Mouse (Mus musculus) kidney, embryonic 14.5 days (tissue): ENCODE measurements around the gene Ereg. TPM values are rescaled to one million over a fixed set of nuclear protein-coding genes. Genes with fewer than 3 reads are reported as not detected.

Experiments
- ATAC-seq: fragments of 200-750 bp; cut with Nextera tagmentation; 2 replicates; pipeline ENCODE4 v1.8.0; 2017; ENCODE audit warnings: moderate number of reproducible peaks, mild to moderate bottlenecking, moderate TSS enrichment, moderate library complexity; ENCODE audit not compliant: low FRiP score, low TSS enrichment
- H3K27ac ChIP-seq: fragments of 300-500 bp; sonication (generic); 2 replicates; pipeline ENCODE4 v1.5.1; 2014; ENCODE audit warnings: low read depth, mild to moderate bottlenecking, low read length, moderate library complexity, mixed read lengths
- H3K27me3 ChIP-seq: fragments of 300-500 bp; sonication (generic); 2 replicates; pipeline ENCODE4 v1.6.1; 2014; ENCODE audit warnings: mild to moderate bottlenecking, low read length; ENCODE audit not compliant: control insufficient read depth, insufficient read depth
- H3K36me3 ChIP-seq: fragments of 300-500 bp; sonication (generic); 2 replicates; pipeline ENCODE4 v1.6.1; 2014; ENCODE audit warnings: low read length, mixed read lengths; ENCODE audit not compliant: control insufficient read depth, insufficient read depth
- H3K4me1 ChIP-seq: fragments of 300-500 bp; sonication (generic); 2 replicates; pipeline ENCODE4 v1.6.1; 2014; ENCODE audit warnings: low read length, mixed read lengths; ENCODE audit not compliant: control insufficient read depth, insufficient read depth
- H3K4me2 ChIP-seq: fragments of 300-500 bp; sonication (generic); replicated peaks from 2 replicates; pipeline ENCODE4 v1.6.1; 2014; ENCODE audit warnings: low read depth, mild to moderate bottlenecking, low read length
- H3K4me3 ChIP-seq: fragments of 300-500 bp; sonication (generic); 2 replicates; pipeline ENCODE4 v1.5.1; 2014; ENCODE audit warnings: mild to moderate bottlenecking, low read length
- H3K9ac ChIP-seq: fragments of 300-500 bp; sonication (generic); 2 replicates; pipeline ENCODE4 v1.6.1; 2014; ENCODE audit warnings: low read depth, mild to moderate bottlenecking, low read length, moderate library complexity
- H3K9me3 ChIP-seq: fragments of 300-500 bp; sonication (generic); 2 replicates; pipeline ENCODE4 v1.6.1; 2016; ENCODE audit warnings: low read length; ENCODE audit not compliant: control insufficient read depth
- WGBS: fragments of 180-500 bp; shearing (Covaris S2); extraction: QIAGEN DNeasy Blood & Tissue Kit; methylation state at CpG from one replicate; pipeline ENCODE4 v1.1.7; 2014; 5-methylcytosine and 5-hydroxymethylcytosine counted together
- polyA plus RNA-seq: library from polyadenylated mRNA; unstranded; fragments of >200 nt; fragmentation: Nextera tagmentation; extraction: Ambion mirVana; gene quantifications from 2 replicates; pipeline ENCODE4 v1.2.1, GENCODE M21; 2014

Gene Ereg
- polyA plus RNA-seq, 1 experiment from 2014 or later: not detected

DNA sequence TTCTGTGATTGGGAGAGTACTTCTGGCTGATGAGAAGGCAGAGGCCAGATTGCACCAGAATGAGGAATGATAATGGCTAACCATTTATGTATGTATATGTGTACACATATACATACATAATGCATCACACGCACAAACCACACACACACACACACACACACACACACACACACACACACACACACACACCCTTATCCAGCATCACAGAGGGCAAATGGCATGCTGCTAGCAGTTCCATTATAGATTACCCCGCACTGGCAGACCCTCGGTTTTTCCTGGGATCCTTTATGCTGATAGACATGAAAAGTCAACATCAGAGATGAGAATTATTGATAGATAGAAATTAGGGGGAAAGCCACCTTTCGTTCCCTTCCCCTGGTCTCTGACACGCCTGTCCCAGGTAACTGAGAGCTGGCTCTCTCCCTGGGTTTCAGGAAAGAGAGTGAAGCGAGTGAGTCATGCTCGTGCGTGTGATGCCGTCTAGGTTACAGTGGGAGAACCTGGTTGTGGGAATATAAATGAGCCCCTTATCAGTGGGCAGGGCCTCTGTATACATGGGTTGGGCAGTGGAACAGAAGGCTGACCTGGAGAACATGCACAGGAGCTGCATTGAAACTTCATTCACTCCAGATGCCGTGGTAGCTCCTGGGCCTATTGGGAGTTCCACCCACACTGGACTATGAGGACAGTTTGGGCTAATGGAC, 23.6 kb downstream of the Ereg start:
- H3K36me3 ChIP-seq: no peaks in the 10 kb centered on the region
- H3K27me3 ChIP-seq: no peaks in the 10 kb centered on the region
- H3K4me1 ChIP-seq: no peaks in the 10 kb centered on the region
- ATAC-seq: no peak
- H3K27ac ChIP-seq: no peak overlapping the region
- H3K4me3 ChIP-seq: no peak overlapping the region
- WGBS: 87% methylated on average over 10 of the region's 10 CpGs
- no peak overlapping the region for H3K9ac ChIP-seq
- H3K4me2 ChIP-seq: no peak overlapping the region
- H3K9me3 ChIP-seq: no peaks in the 10 kb centered on the region

DNA sequence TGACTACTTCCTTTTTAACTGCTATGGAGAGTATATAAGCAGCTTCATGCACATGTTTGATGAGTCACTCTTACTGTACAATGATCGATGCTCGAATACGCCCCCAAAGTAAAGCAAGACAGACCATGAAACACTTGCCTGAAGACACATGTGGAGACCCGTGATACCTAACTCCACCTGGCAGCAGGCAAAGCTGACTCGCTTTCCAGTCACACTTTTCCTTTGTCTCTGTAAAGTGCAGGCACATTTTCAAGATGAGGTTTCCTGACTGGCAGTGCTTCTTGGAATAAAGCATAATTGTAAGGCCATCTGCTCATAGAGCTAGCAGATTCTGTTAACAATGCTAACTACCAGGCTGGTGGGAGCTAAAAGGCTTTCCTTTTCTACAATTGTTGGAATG, 27.3 kb downstream of the Ereg start:
- Histone ChIP-seq H3K4me3 (no peak overlapping the region), H3K36me3 (no peaks in the 10 kb centered on the region), H3K9me3 (no peaks in the 10 kb centered on the region), H3K4me2 (no peak overlapping the region), H3K9ac (no peak overlapping the region), H3K27ac (no peak overlapping the region), H3K27me3 (no peaks in the 10 kb centered on the region), H3K4me1 (no peaks in the 10 kb centered on the region)
- ATAC-seq: no peak
- 91% methylated on average over 5 of the region's 5 CpGs for WGBS

DNA sequence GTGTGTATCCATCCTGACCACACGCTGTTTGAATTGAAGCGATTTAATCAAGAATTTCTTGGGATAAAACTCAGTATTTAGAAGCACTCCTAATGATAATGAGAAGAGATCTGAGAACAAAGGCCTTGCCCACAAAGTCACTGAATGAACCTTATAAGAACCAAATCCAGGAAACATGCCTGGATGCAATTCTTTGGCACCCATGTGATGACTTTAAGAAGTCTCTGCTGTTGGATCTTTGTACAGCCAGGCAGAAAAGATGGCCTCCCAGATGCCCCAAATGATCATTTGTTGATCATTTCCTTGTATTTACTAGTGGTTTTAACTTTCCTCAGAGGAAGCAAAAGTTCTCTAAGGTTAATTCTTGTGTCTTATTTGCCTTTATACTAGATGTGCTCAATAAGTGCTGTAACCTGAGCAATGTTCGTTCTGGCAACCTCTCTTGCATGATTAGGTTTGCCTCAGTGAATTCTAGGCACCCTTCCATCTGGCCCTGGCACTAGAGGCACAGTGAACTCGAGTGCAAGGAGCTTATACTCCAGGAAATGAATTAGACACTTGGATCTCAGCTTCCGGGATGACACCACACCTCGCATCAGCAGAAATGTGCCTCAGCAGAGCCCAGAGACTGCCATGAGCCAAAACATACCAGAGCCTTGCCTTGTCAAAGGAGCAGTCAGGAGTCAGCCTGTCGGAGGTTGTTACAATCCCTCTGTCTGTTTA, 29.7 kb downstream of the Ereg start:
- Histone ChIP-seq H3K27me3 (no peaks in the 10 kb centered on the region), H3K4me1 (no peaks in the 10 kb centered on the region), H3K9me3 (no peaks in the 10 kb centered on the region), H3K9ac (no peak overlapping the region), H3K4me3 (no peak overlapping the region), H3K4me2 (no peak overlapping the region), H3K27ac (no peak overlapping the region), H3K36me3 (no peaks in the 10 kb centered on the region)
- no peak for ATAC-seq
- 76% methylated on average over 7 of the region's 7 CpGs for WGBS

DNA sequence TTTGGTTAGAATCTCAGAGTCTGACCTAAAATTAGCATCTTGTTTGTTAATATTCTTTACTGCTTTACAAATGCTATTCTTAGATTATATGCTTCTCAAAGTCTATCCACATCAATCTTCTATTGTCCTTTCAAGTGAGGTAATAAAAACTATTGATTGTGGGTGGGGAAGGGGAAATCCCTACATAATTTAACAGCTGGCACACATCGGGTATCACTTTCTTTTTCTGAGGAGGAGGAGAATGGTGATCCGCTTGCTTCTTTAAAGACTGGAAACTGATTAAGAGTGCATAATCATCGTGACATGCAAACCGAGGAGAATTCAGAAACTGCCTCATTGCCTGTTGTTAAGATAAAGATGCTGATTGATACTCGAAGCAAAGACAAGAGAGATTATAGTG, 31.8 kb downstream of the Ereg start:
- no peak overlapping the region for H3K4me3 ChIP-seq

DNA sequence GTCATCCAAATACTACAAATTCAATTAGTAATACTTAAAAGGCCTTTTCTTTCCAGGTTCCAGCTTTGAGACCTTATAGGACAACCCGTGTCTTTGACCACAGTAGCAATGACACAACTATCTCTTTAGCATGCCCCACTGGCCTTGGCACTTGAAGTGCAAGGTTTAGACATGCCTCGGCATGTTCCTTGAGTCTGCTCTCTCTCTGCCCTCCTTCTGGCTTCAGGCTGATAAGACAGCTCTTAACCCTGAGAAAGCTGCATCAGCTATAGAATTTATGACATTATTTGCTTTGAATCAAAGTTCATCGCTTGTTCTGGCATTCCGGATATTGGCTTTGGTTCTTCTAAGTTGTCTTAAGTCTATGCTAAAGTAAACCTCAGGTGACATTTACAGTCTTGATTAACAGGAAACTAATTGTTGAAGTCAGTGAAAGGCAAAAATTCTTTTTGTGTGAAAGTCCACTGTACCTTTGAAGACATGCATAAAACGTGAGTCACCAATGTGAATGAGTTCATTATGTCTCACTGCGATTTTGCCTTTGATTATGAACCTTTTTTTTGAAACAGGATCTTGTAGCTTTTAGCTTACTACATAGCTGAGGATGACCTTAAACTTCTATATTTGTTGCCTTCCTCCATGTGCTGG, 35.7 kb downstream of the Ereg start:
- ATAC-seq: no peak
- no peaks in the 10 kb centered on the region for H3K9me3 ChIP-seq

More for the DNA sequence above, 31.8 kb downstream of the Ereg start:
- Histone ChIP-seq H3K36me3 (no peaks in the 10 kb centered on the region), H3K9me3 (no peaks in the 10 kb centered on the region), H3K4me2 (no peak overlapping the region), H3K4me1 (no peaks in the 10 kb centered on the region), H3K27me3 (no peaks in the 10 kb centered on the region), H3K27ac (no peak overlapping the region), H3K9ac (no peak overlapping the region)
- WGBS: 71% methylated on average over 5 of the region's 5 CpGs
- no peak for ATAC-seq

DNA sequence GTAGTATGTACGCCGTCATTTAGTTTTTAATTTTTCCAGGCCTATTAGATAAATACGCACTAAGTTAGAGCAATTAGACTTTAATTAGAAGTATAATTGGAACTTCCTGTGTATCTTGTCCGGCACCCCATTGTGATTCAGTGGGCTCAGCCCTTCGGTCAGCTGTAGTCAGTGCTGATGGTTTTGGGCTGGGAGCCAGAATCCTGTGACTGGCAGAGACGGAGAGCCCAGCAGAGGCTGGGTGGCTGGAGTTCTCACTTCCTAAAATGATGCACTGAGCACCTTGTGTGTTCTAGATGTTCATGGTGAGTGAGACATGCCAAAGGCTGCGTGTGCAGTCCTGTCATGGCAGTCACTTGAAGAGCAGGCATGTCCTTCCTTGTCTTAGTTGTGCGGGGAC, 36.6 kb downstream of the Ereg start:
- Histone ChIP-seq H3K27me3 (no peaks in the 10 kb centered on the region), H3K4me2 (no peak overlapping the region), H3K27ac (no peak overlapping the region), H3K4me3 (no peak overlapping the region), H3K9me3 (no peaks in the 10 kb centered on the region), H3K4me1 (no peaks in the 10 kb centered on the region), H3K36me3 (no peaks in the 10 kb centered on the region), H3K9ac (no peak overlapping the region)
- WGBS: 90% methylated on average over 8 of the region's 8 CpGs
- no peak for ATAC-seq

More for the DNA sequence above, 35.7 kb downstream of the Ereg start:
- no peak overlapping the region for H3K27ac ChIP-seq
- H3K4me1 ChIP-seq: no peaks in the 10 kb centered on the region
- H3K4me3 ChIP-seq: no peak overlapping the region
- H3K27me3 ChIP-seq: no peaks in the 10 kb centered on the region
- no peak overlapping the region for H3K9ac ChIP-seq
- 85% methylated on average over 6 of the region's 6 CpGs for WGBS
- H3K4me2 ChIP-seq: no peak overlapping the region
- no peaks in the 10 kb centered on the region for H3K36me3 ChIP-seq

DNA sequence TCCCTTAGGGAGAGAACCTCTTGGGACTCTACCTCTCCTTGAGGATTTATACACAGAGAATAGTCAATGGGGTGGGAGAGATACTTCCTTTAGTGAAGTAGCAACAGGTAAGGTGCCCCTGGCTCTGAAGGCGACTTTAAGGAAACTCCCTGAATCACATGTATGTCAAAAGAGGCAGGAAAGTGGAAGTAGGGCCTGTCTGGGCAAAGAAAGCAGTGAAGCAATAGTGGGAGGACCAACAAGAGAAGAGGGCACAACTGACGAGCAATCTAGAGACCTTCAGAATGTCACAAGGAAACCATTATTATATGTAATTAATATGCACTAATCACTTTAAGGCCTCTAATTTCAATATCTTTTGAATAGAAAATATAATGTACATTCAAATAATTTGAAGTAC, 39.5 kb downstream of the Ereg start:
- Histone ChIP-seq H3K4me2 (no peak overlapping the region), H3K9me3 (no peaks in the 10 kb centered on the region), H3K9ac (no peak overlapping the region), H3K27ac (no peak overlapping the region), H3K4me1 (no peaks in the 10 kb centered on the region), H3K4me3 (no peak overlapping the region), H3K36me3 (no peaks in the 10 kb centered on the region), H3K27me3 (no peaks in the 10 kb centered on the region)
- ATAC-seq: no peak
- 85% methylated on average over 2 of the region's 2 CpGs for WGBS

DNA sequence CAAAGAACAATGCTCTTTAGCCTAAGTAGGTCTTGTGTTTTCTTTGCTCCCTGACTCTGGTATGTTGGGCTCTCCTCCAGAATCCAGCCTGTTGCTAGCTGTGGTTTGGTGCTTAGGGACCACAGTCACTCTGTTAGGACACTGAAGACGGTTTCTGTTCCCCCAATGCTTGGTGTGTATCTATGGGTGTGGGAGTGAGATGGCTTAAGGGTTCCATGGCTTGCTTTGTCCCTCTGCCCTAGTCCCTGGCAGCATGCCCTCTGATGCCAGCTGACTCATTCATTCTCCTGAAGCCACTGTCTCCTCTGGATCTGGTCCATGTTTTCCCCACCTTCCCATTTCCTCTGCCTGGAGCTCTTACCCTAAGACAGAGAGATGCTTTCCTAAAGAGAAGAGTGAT, 40.2 kb downstream of the Ereg start:
- Histone ChIP-seq H3K9ac (no peak overlapping the region), H3K9me3 (no peaks in the 10 kb centered on the region), H3K27me3 (no peaks in the 10 kb centered on the region), H3K4me2 (no peak overlapping the region), H3K4me1 (no peaks in the 10 kb centered on the region), H3K27ac (no peak overlapping the region), H3K36me3 (no peaks in the 10 kb centered on the region), H3K4me3 (no peak overlapping the region)
- 89% methylated on average over 1 of the region's 1 CpGs for WGBS
- ATAC-seq: no peak

DNA sequence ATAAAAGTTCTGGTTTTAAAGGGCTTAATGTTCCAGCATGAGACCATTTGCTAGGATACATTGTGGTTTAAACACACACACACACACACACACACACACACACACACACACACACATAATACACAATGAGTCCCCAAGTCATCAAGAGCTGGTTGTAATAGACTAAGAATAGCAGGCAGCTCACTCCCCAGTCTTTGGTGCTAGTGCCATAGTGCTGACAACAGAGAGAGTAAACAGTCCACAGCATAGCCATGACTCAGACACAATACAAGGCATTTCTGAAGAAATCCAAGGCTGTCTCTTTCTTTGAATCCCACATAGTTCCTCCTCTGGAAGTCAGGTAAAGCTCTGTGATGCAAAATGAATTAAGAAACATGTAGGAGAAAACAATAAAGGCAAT, 44.2 kb downstream of the Ereg start:
- no peak overlapping the region for H3K27ac ChIP-seq
- H3K36me3 ChIP-seq: no peaks in the 10 kb centered on the region
- H3K4me2 ChIP-seq: no peak overlapping the region
- H3K4me3 ChIP-seq: no peak overlapping the region
- H3K27me3 ChIP-seq: no peaks in the 10 kb centered on the region
- no peak for ATAC-seq
- H3K9ac ChIP-seq: no peak overlapping the region
- H3K9me3 ChIP-seq: no peaks in the 10 kb centered on the region
- H3K4me1 ChIP-seq: no peaks in the 10 kb centered on the region
